Mouse (Mus musculus) E14TG2a.4 (cell line): ENCODE data around the gene Abcd3.
"Not testable (repeated sequence)": the region's sequence is repeated elsewhere in the genome, so short reads cannot be mapped to it uniquely, and the experiment has no call there.

Source experiments
- H3K27me3 ChIP-seq: 2 replicates; pipeline ENCODE4 v1.6.1; 2014; ENCODE audit warnings: low read length, control low read depth; ENCODE audit not compliant: insufficient read depth
- H3K36me3 ChIP-seq: 2 replicates; pipeline ENCODE4 v1.6.1; 2014; ENCODE audit warnings: low read length, control low read depth; ENCODE audit not compliant: insufficient read depth
- H3K4me1 ChIP-seq: replicated peaks from 2 replicates; pipeline ENCODE4 v1.6.1; 2014; ENCODE audit warnings: low read depth, low read length, control low read depth
- H3K4me3 ChIP-seq: replicated peaks from 2 replicates; pipeline ENCODE4 v1.5.1; 2014; ENCODE audit warnings: mild to moderate bottlenecking, low read length
- H3K9me3 ChIP-seq: 2 replicates; pipeline ENCODE4 v1.6.1; 2014; ENCODE audit warnings: low read length, control low read depth
- CTCF ChIP-seq: conservative IDR thresholded peaks from 2 replicates; pipeline ENCODE4 v1.5.1; 2014; ENCODE audit warnings: low read length
- NANOG ChIP-seq: IDR thresholded peaks from 2 replicates; pipeline ENCODE4 v1.6.1; 2014; ENCODE audit warnings: borderline replicate concordance, low read length, mixed read lengths
- POU5F1 ChIP-seq: IDR thresholded peaks from 2 replicates; pipeline ENCODE4 v1.6.1; 2014; ENCODE audit warnings: low read length, borderline replicate concordance

The Abcd3 gene

GRCm38 (mm10) chr3:121766818-121767217, 48.3 kb downstream of the Abcd3 start:
- Histone ChIP-seq H3K4me1 (peaks cover 3% of the 10 kb centered on the region; the same call in 1 of the 2 replicates), H3K4me3 (no peak overlapping the region), H3K9me3 (no peaks in the 10 kb centered on the region), H3K27me3 (no peaks in the 10 kb centered on the region), H3K36me3 (peaks cover 60% of the 10 kb centered on the region)
- TF ChIP-seq NANOG (no peak), POU5F1 (no peak), CTCF (no peak)

GRCm38 (mm10) chr3:121766048-121766447, 49.1 kb downstream of the Abcd3 start:
- Histone ChIP-seq H3K4me3 (no peak overlapping the region), H3K36me3 (peaks cover 55% of the 10 kb centered on the region), H3K4me1 (peaks cover 3% of the 10 kb centered on the region; the same call in 1 of the 2 replicates), H3K9me3 (no peaks in the 10 kb centered on the region), H3K27me3 (no peaks in the 10 kb centered on the region)
- TF ChIP-seq CTCF (no peak), NANOG (no peak)

GRCm38 (mm10) chr3:121762056-121762852, 52.8 kb downstream of the Abcd3 start:
- no peaks in the 10 kb centered on the region for H3K27me3 ChIP-seq
- H3K9me3 ChIP-seq = no peaks in the 10 kb centered on the region
- TF ChIP-seq NANOG = no peak
- TF ChIP-seq POU5F1 = no peak
- TF ChIP-seq CTCF = peak; percentile 39; the same call in 1 of the 2 replicates
- H3K4me3 ChIP-seq = no peak overlapping the region
- H3K4me1 ChIP-seq = 0 out of 2 replicates have a peak, but pooled peaks cover 3% of the 10 kb centered on the region
- H3K36me3 ChIP-seq = peaks cover 52% of the 10 kb centered on the region

- 0 out of 2 replicates have a peak, but pooled peaks cover 3% of the 10 kb centered on the region for H3K4me1 ChIP-seq
- no peaks in the 10 kb centered on the region for H3K27me3 ChIP-seq
- peaks cover 12% of the 10 kb centered on the region for H3K9me3 ChIP-seq
- TF ChIP-seq POU5F1 (no peak), CTCF (no peak)
- no peak overlapping the region for H3K4me3 ChIP-seq
- peaks cover 23% of the 10 kb centered on the region for H3K36me3 ChIP-seq
These were observed 56.7 kb downstream of the Abcd3 start for GRCm38 (mm10) chr3:121758373-121758772.

- Histone ChIP-seq H3K27me3 (no peaks in the 10 kb centered on the region), H3K9me3 (peaks cover 12% of the 10 kb centered on the region), H3K4me3 (no peak overlapping the region), H3K4me1 (0 out of 2 replicates have a peak, but pooled peaks cover 3% of the 10 kb centered on the region), H3K36me3 (peaks cover 15% of the 10 kb centered on the region)
- TF ChIP-seq NANOG (no peak), CTCF (no peak), POU5F1 (no peak)
These were observed 60.0 kb downstream of the Abcd3 start for GRCm38 (mm10) chr3:121755152-121755551.

- Histone ChIP-seq H3K36me3 (peaks cover 12% of the 10 kb centered on the region), H3K9me3 (peaks cover 12% of the 10 kb centered on the region)
- H3K4me1 ChIP-seq, H3K4me3 ChIP-seq, H3K27me3 ChIP-seq: not testable (repeated sequence)
These were observed 60.6 kb downstream of the Abcd3 start for GRCm38 (mm10) chr3:121754319-121755090.

- H3K36me3 ChIP-seq, H3K9me3 ChIP-seq, H3K27me3 ChIP-seq: not testable (repeated sequence)
- H3K4me3 ChIP-seq = peak overlapping the region; percentile 66
- peaks cover 50% of the 10 kb centered on the region for H3K4me1 ChIP-seq
These were observed 73.8 kb downstream of the Abcd3 start for GRCm38 (mm10) chr3:121741186-121741848.

- H3K4me1 ChIP-seq = peaks cover 61% of the 10 kb centered on the region
- H3K36me3 ChIP-seq = no peaks in the 10 kb centered on the region
- TF ChIP-seq CTCF (no peak), NANOG (no peak), POU5F1 (no peak)
- no peaks in the 10 kb centered on the region for H3K9me3 ChIP-seq
- no peaks in the 10 kb centered on the region for H3K27me3 ChIP-seq
- no peak overlapping the region for H3K4me3 ChIP-seq
These were observed 75.5 kb downstream of the Abcd3 start for GRCm38 (mm10) chr3:121739489-121740213.
